Mouse (Mus musculus): ENCODE measurements around the gene Arl13a. TPM values are rescaled to one million over a fixed set of nuclear protein-coding genes. Genes with fewer than 3 reads are reported as not detected.

Arl13a gene
- polyA plus RNA-seq, 1 experiment from 2014 or later: not detected

- no peak for ATAC-seq (ENCODE audit: insufficient number of reproducible peaks, insufficient read depth, low FRiP score, low TSS enrichment)
- Histone ChIP-seq H3K9me3 (no peaks in the 10 kb centered on the region), H3K36me3 (no peaks in the 10 kb centered on the region), H3K4me2 (replicated peaks) (no peak overlapping the region), H3K27ac (no peak overlapping the region), H3K9ac (no peak overlapping the region), H3K4me3 (no peak overlapping the region), H3K27me3 (no peaks in the 10 kb centered on the region), H3K4me1 (no peaks in the 10 kb centered on the region)
- WGBS: 89% methylated on average over 7 of the region's 7 CpGs
Measured at GRCm38 (mm10) chrX:134211151-134211642, 23.9 kb downstream of the Arl13a start.

GRCm38 (mm10) chrX:134218161-134218560 is 30.9 kb downstream of the Arl13a start:
- no peak overlapping the region for H3K4me3 ChIP-seq
- no peak overlapping the region for H3K4me2 ChIP-seq (replicated peaks)
- 70% methylated on average over 4 of the region's 4 CpGs for WGBS
- H3K4me1 ChIP-seq: no peaks in the 10 kb centered on the region
- no peak for ATAC-seq (ENCODE audit: insufficient number of reproducible peaks, insufficient read depth, low FRiP score, low TSS enrichment)
- no peak overlapping the region for H3K27ac ChIP-seq
- H3K9ac ChIP-seq: no peak overlapping the region
- H3K9me3 ChIP-seq: no peaks in the 10 kb centered on the region
- 0 out of 2 replicates have a peak, but pooled peaks cover 4% of the 10 kb centered on the region for H3K27me3 ChIP-seq
- H3K36me3 ChIP-seq: no peaks in the 10 kb centered on the region

GRCm38 (mm10) chrX:134220618-134221017 is 33.3 kb downstream of the Arl13a start:
- H3K27ac ChIP-seq: no peak overlapping the region
- H3K4me1 ChIP-seq: no peaks in the 10 kb centered on the region
- 66% methylated on average over 3 of the region's 3 CpGs for whole genome bisulfite sequencing
- H3K27me3 ChIP-seq: 0 out of 2 replicates have a peak, but pooled peaks cover 4% of the 10 kb centered on the region
- no peak overlapping the region for H3K4me3 ChIP-seq
- H3K36me3 ChIP-seq: no peaks in the 10 kb centered on the region
- H3K4me2 ChIP-seq (replicated peaks): no peak overlapping the region
- ATAC-seq (ENCODE audit: insufficient number of reproducible peaks, insufficient read depth, low FRiP score, low TSS enrichment): no peak
- H3K9ac ChIP-seq: no peak overlapping the region
- H3K9me3 ChIP-seq: no peaks in the 10 kb centered on the region

- H3K4me2 ChIP-seq (replicated peaks): no peak within 1 kb of the TSS
- 0 out of 2 replicates have a peak, but pooled peaks cover 4% of the 10 kb centered on the region for H3K27me3 ChIP-seq
- ATAC-seq (ENCODE audit: insufficient number of reproducible peaks, insufficient read depth, low FRiP score, low TSS enrichment): no peak
- no peak within 1 kb of the TSS for H3K4me3 ChIP-seq
- H3K4me1 ChIP-seq: no peaks in the 10 kb centered on the region
- H3K27ac ChIP-seq: no peak within 1 kb of the TSS
- H3K36me3 ChIP-seq: no peaks in the 10 kb centered on the region
- H3K9me3 ChIP-seq: no peaks in the 10 kb centered on the region
- 59% methylated on average over 4 of the region's 4 CpGs for WGBS
- H3K9ac ChIP-seq: no peak within 1 kb of the TSS
Measured at GRCm38 (mm10) chrX:134221856-134222255, 34.6 kb downstream of the Arl13a start, which contains the start of gene Nox1. Gene Nox1, minus strand, starts transcription at chrX:134221956.

- H3K4me1 ChIP-seq: no peaks in the 10 kb centered on the region
- WGBS: 80% methylated on average over 1 of the region's 1 CpGs
- no peak overlapping the region for H3K4me2 ChIP-seq (replicated peaks)
- H3K9me3 ChIP-seq: no peaks in the 10 kb centered on the region
- no peak overlapping the region for H3K9ac ChIP-seq
- H3K27me3 ChIP-seq: no peaks in the 10 kb centered on the region
- no peak for ATAC-seq (ENCODE audit: insufficient number of reproducible peaks, insufficient read depth, low FRiP score, low TSS enrichment)
- no peaks in the 10 kb centered on the region for H3K36me3 ChIP-seq
- H3K27ac ChIP-seq: no peak overlapping the region
- H3K4me3 ChIP-seq: no peak overlapping the region
Measured at GRCm38 (mm10) chrX:134233048-134233447, 45.7 kb downstream of the Arl13a start.

- 93% methylated on average over 10 of the region's 10 CpGs for WGBS
- Histone ChIP-seq H3K27ac (no peak overlapping the region), H3K4me1 (no peaks in the 10 kb centered on the region), H3K9me3 (no peaks in the 10 kb centered on the region), H3K36me3 (no peaks in the 10 kb centered on the region), H3K4me2 (replicated peaks) (no peak overlapping the region), H3K4me3 (no peak overlapping the region), H3K27me3 (no peaks in the 10 kb centered on the region), H3K9ac (no peak overlapping the region)
- ATAC-seq (ENCODE audit: insufficient number of reproducible peaks, insufficient read depth, low FRiP score, low TSS enrichment): no peak
Measured at GRCm38 (mm10) chrX:134238266-134238665, 51.0 kb downstream of the Arl13a start.

- H3K9ac ChIP-seq: no peak overlapping the region
- H3K4me3 ChIP-seq: no peak overlapping the region
- no peak overlapping the region for H3K27ac ChIP-seq
- WGBS: 86% methylated on average over 10 of the region's 10 CpGs
- ATAC-seq (ENCODE audit: insufficient number of reproducible peaks, insufficient read depth, low FRiP score, low TSS enrichment): no peak
- H3K4me2 ChIP-seq (replicated peaks): no peak overlapping the region
- no peaks in the 10 kb centered on the region for H3K36me3 ChIP-seq
- H3K27me3 ChIP-seq: no peaks in the 10 kb centered on the region
- no peaks in the 10 kb centered on the region for H3K4me1 ChIP-seq
- no peaks in the 10 kb centered on the region for H3K9me3 ChIP-seq
Measured at GRCm38 (mm10) chrX:134245946-134246345, 58.6 kb downstream of the Arl13a start.

- 56% methylated on average over 2 of the region's 2 CpGs for WGBS
Measured at GRCm38 (mm10) chrX:134248202-134248601, 60.9 kb downstream of the Arl13a start.

More at GRCm38 (mm10) chrX:134248202-134248601, 60.9 kb downstream of the Arl13a start:
- Histone ChIP-seq H3K4me1 (no peaks in the 10 kb centered on the region), H3K36me3 (no peaks in the 10 kb centered on the region), H3K27ac (no peak overlapping the region), H3K4me2 (replicated peaks) (no peak overlapping the region), H3K4me3 (no peak overlapping the region), H3K27me3 (no peaks in the 10 kb centered on the region), H3K9ac (no peak overlapping the region), H3K9me3 (no peaks in the 10 kb centered on the region)
- no peak for ATAC-seq (ENCODE audit: insufficient number of reproducible peaks, insufficient read depth, low FRiP score, low TSS enrichment)

Other genes starting within 250 kb of the Arl13a start
- gene Sytl4, start 205.7 kb upstream of the Arl13a start, polyA plus RNA-seq (2016; fragmentation: Nextera tagmentation; extraction: Ambion mirVana): 3.3 and 3.9 TPM in 2 replicates
- gene Cstf2, start 128.3 kb upstream of the Arl13a start, polyA plus RNA-seq (2016; fragmentation: Nextera tagmentation; extraction: Ambion mirVana): 47.8 and 51.1 TPM in 2 replicates
- gene Xkrx, start 25.4 kb upstream of the Arl13a start, polyA plus RNA-seq (2016; fragmentation: Nextera tagmentation; extraction: Ambion mirVana): 0.08 TPM in 1 of 2 replicates, not detected in the other
- not detected in 2 replicates for gene Nox1, start 34.5 kb downstream of the Arl13a start, polyA plus RNA-seq (2016; fragmentation: Nextera tagmentation; extraction: Ambion mirVana)
- 10.3 and 11.5 TPM in 2 replicates for gene Trmt2b, start 89.5 kb downstream of the Arl13a start, polyA plus RNA-seq (2016; fragmentation: Nextera tagmentation; extraction: Ambion mirVana)
- gene Tmem35a, start 107.7 kb downstream of the Arl13a start, polyA plus RNA-seq (2016; fragmentation: Nextera tagmentation; extraction: Ambion mirVana): 16.2 and 17.7 TPM in 2 replicates
- 24.8 and 26.5 TPM in 2 replicates for gene Cenpi, start 120.6 kb downstream of the Arl13a start, polyA plus RNA-seq (2016; fragmentation: Nextera tagmentation; extraction: Ambion mirVana)
- gene Drp2, start 217.1 kb downstream of the Arl13a start, polyA plus RNA-seq (2016; fragmentation: Nextera tagmentation; extraction: Ambion mirVana): 5.0 and 5.2 TPM in 2 replicates